In genomic region chr7:45887246-45887645, GRCm38 (mm10) we compare ENCODE assay signal across 27 mouse cellular contexts. TPM values are rescaled to one million over a fixed set of nuclear protein-coding genes. Genes with fewer than 3 reads are reported as not detected.
DNase-seq lines count a peak whose midpoint lies in the region; ATAC-seq lines count a peak whose summit lies in the region.
"Had no signal": no experiment of that assay in that cellular context is flagged by ENCODE, and none has a peak within 500 bp of the region (broad histone marks: within the 10 kb centered on the region; RNA-seq: fewer than 3 reads in every experiment).

No protein-coding gene starts in this region.

- peaks cover 35% of the 10 kb centered on the region for H3K36me3 ChIP-seq in embryonic facial prominence, embryonic 13.5 days
- H3K36me3 ChIP-seq in embryonic facial prominence, embryonic 10.5 days (replicated peaks): peaks cover 42% of the 10 kb centered on the region
- H3K36me3 ChIP-seq in intestine, embryonic 16.5 days (ENCODE audit: control insufficient read depth, insufficient read depth, low read length): peaks cover 10% of the 10 kb centered on the region
- peaks cover 29% of the 10 kb centered on the region for H3K36me3 ChIP-seq in intestine, embryonic 15.5 days
- H3K36me3 ChIP-seq in neural tube, embryonic 12.5 days: peaks cover 31% of the 10 kb centered on the region
- peaks cover 33% of the 10 kb centered on the region for H3K36me3 ChIP-seq in neural tube, embryonic 15.5 days

- H3K4me3 ChIP-seq in embryonic facial prominence, embryonic 13.5 days: no peak overlapping the region
- no peak overlapping the region for H3K4me3 ChIP-seq in embryonic facial prominence, embryonic 10.5 days
- no peak overlapping the region for H3K4me3 ChIP-seq in intestine, embryonic 16.5 days (ENCODE audit: low read length)
- no peak overlapping the region for H3K4me3 ChIP-seq in intestine, embryonic 15.5 days (replicated peaks)
- no peak overlapping the region for H3K4me3 ChIP-seq in neural tube, embryonic 12.5 days
- H3K4me3 ChIP-seq in neural tube, embryonic 15.5 days (replicated peaks): no peak overlapping the region
- H3K4me3 ChIP-seq: forebrain, embryonic 10.5 days; gastrocnemius, adult 2 months; heart, embryonic 15.5 days; layer of hippocampus, adult 2 months; lung, embryonic 15.5 days; midbrain, embryonic 15.5 days; stomach, embryonic 15.5 days had no signal

- no peaks in the 10 kb centered on the region for H3K4me1 ChIP-seq in embryonic facial prominence, embryonic 13.5 days
- peaks cover 13% of the 10 kb centered on the region; the same call in 1 of the 2 replicates for H3K4me1 ChIP-seq in embryonic facial prominence, embryonic 10.5 days
- no peaks in the 10 kb centered on the region for H3K4me1 ChIP-seq in intestine, embryonic 16.5 days (ENCODE audit: control insufficient read depth, insufficient read depth, low read length)
- H3K4me1 ChIP-seq in intestine, embryonic 15.5 days (replicated peaks): no peaks in the 10 kb centered on the region
- no peaks in the 10 kb centered on the region for H3K4me1 ChIP-seq in neural tube, embryonic 12.5 days
- no peaks in the 10 kb centered on the region for H3K4me1 ChIP-seq in neural tube, embryonic 15.5 days
- H3K4me1 ChIP-seq: heart, embryonic 15.5 days; lung, embryonic 15.5 days; midbrain, embryonic 15.5 days; stomach, embryonic 15.5 days had no signal

- 57% methylated on average over 3 of the region's 3 CpGs for WGBS in embryonic facial prominence, embryonic 13.5 days
- WGBS in embryonic facial prominence, embryonic 10.5 days: 58% methylated on average over 3 of the region's 3 CpGs
- WGBS in intestine, embryonic 16.5 days: 45% methylated on average over 3 of the region's 3 CpGs
- WGBS in intestine, embryonic 15.5 days: 46% methylated on average over 3 of the region's 3 CpGs
- 57% methylated on average over 3 of the region's 3 CpGs for WGBS in neural tube, embryonic 12.5 days
- 37% methylated on average over 3 of the region's 3 CpGs for WGBS in neural tube, embryonic 15.5 days

- H3K4me2 ChIP-seq in embryonic facial prominence, embryonic 13.5 days: no peak overlapping the region
- no peak overlapping the region for H3K4me2 ChIP-seq in intestine, embryonic 16.5 days (ENCODE audit: low read depth, low read length)
- H3K4me2 ChIP-seq in intestine, embryonic 15.5 days (replicated peaks): no peak overlapping the region
- H3K4me2 ChIP-seq in neural tube, embryonic 12.5 days (replicated peaks): no peak overlapping the region
- H3K4me2 ChIP-seq in neural tube, embryonic 15.5 days: no peak overlapping the region
- H3K4me2 ChIP-seq: heart, embryonic 15.5 days; liver, embryonic 11.5 days; lung, embryonic 15.5 days; midbrain, embryonic 15.5 days; stomach, embryonic 15.5 days had no signal

- no peak overlapping the region for H3K27ac ChIP-seq in embryonic facial prominence, embryonic 13.5 days
- no peak overlapping the region for H3K27ac ChIP-seq in embryonic facial prominence, embryonic 10.5 days (replicated peaks)
- H3K27ac ChIP-seq in intestine, embryonic 16.5 days (ENCODE audit: low read length): no peak overlapping the region
- no peak overlapping the region for H3K27ac ChIP-seq in intestine, embryonic 15.5 days
- H3K27ac ChIP-seq in neural tube, embryonic 12.5 days: no peak overlapping the region
- H3K27ac ChIP-seq in neural tube, embryonic 15.5 days (replicated peaks): no peak overlapping the region
- H3K27ac ChIP-seq: forebrain, embryonic 10.5 days; gastrocnemius, adult 2 months; heart, embryonic 15.5 days; layer of hippocampus, adult 2 months; lung, embryonic 15.5 days; macrophage; midbrain, embryonic 15.5 days; stomach, embryonic 15.5 days had no signal

- DNase-seq in embryonic facial prominence, embryonic 10.5 days (ENCODE audit: low spot score): no peak
- no peak for DNase-seq in ovary, postnatal 36 days (ENCODE audit: low spot score)
- DNase-seq: adrenal gland, adult 8-10 months; cerebellum, adult 9-10 months; gastrocnemius, adult 2 months; heart, postnatal 4 days; kidney, postnatal 14 days; right cerebral cortex, postnatal 25 days had no signal

- 0 out of 2 replicates have a peak overlapping the region, but pooled peaks have one; percentile 22 for H3K9ac ChIP-seq in embryonic facial prominence, embryonic 13.5 days
- H3K9ac ChIP-seq in intestine, embryonic 16.5 days (ENCODE audit: low read depth, low read length): no peak overlapping the region; the same call in 1 of the 2 replicates
- H3K9ac ChIP-seq in intestine, embryonic 15.5 days: no peak overlapping the region
- peak overlapping the region; percentile 21; the same call in 1 of the 2 replicates for H3K9ac ChIP-seq in neural tube, embryonic 12.5 days
- no peak overlapping the region for H3K9ac ChIP-seq in neural tube, embryonic 15.5 days (replicated peaks)
- H3K9ac ChIP-seq: heart, embryonic 15.5 days; lung, embryonic 15.5 days; midbrain, embryonic 15.5 days; stomach, embryonic 15.5 days had no signal

- no peak for ATAC-seq in embryonic facial prominence, embryonic 13.5 days (ENCODE audit: insufficient number of reproducible peaks, insufficient read depth, low FRiP score, low TSS enrichment, low read depth)
- ATAC-seq in intestine, embryonic 16.5 days: 0 out of 2 replicates have a peak, but pooled peaks have one; percentile 24
- no peak for ATAC-seq in intestine, embryonic 15.5 days
- ATAC-seq in neural tube, embryonic 12.5 days (ENCODE audit: low FRiP score, low read depth): no peak
- ATAC-seq in neural tube, embryonic 15.5 days (ENCODE audit: low FRiP score): no peak
- 0 out of 2 replicates have a peak, but pooled peaks have one; percentile 31 for ATAC-seq in megakaryocyte progenitor cell, adult 5-6 weeks (replicated peaks; ENCODE audit: poor library complexity)
- ATAC-seq: CD4-positive, CD25-positive, alpha-beta regulatory T cell, adult 4 months; intestine, postnatal 0 days; midbrain, embryonic 15.5 days; Patski had no signal

- H3K9me3 ChIP-seq in embryonic facial prominence, embryonic 13.5 days: no peaks in the 10 kb centered on the region
- H3K9me3 ChIP-seq in embryonic facial prominence, embryonic 10.5 days: no peaks in the 10 kb centered on the region
- H3K9me3 ChIP-seq in intestine, embryonic 16.5 days (ENCODE audit: control insufficient read depth, low read length): no peaks in the 10 kb centered on the region
- H3K9me3 ChIP-seq in intestine, embryonic 15.5 days: no peaks in the 10 kb centered on the region
- no peaks in the 10 kb centered on the region for H3K9me3 ChIP-seq in neural tube, embryonic 12.5 days
- no peaks in the 10 kb centered on the region for H3K9me3 ChIP-seq in neural tube, embryonic 15.5 days (replicated peaks)
- H3K9me3 ChIP-seq: forebrain, embryonic 10.5 days; heart, embryonic 15.5 days; lung, embryonic 15.5 days; midbrain, embryonic 15.5 days; stomach, embryonic 15.5 days had no signal

- H3K27me3 ChIP-seq in embryonic facial prominence, embryonic 13.5 days: no peaks in the 10 kb centered on the region
- H3K27me3 ChIP-seq in embryonic facial prominence, embryonic 10.5 days (replicated peaks; ENCODE audit: low read depth, poor library complexity, severe bottlenecking): no peaks in the 10 kb centered on the region
- no peaks in the 10 kb centered on the region for H3K27me3 ChIP-seq in intestine, embryonic 16.5 days (replicated peaks; ENCODE audit: control insufficient read depth, insufficient read depth, low read length)
- H3K27me3 ChIP-seq in intestine, embryonic 15.5 days (replicated peaks): no peaks in the 10 kb centered on the region
- H3K27me3 ChIP-seq in neural tube, embryonic 12.5 days (replicated peaks): no peaks in the 10 kb centered on the region
- H3K27me3 ChIP-seq in neural tube, embryonic 15.5 days (replicated peaks): no peaks in the 10 kb centered on the region
- H3K27me3 ChIP-seq: heart, embryonic 15.5 days; lung, embryonic 15.5 days; midbrain, embryonic 15.5 days; Patski; stomach, embryonic 15.5 days had no signal

RNA-seq across cellular contexts. Expression of gene Grin2d, which starts 9.1 kb away (rescaled TPM):
- 0.56 and 0.72 TPM in 2 replicates for polyA plus RNA-seq in embryonic facial prominence, embryonic 13.5 days (2015; fragmentation: Nextera tagmentation; extraction: Ambion mirVana)
- 0.09 and 0.20 TPM in 2 replicates for polyA plus RNA-seq in embryonic facial prominence, embryonic 10.5 days (2016; fragmentation: Nextera tagmentation; extraction: Ambion mirVana)
- polyA plus RNA-seq in intestine, embryonic 16.5 days (2015; fragmentation: Nextera tagmentation; extraction: Ambion mirVana): 0.31 and 0.39 TPM in 2 replicates
- polyA plus RNA-seq in intestine, embryonic 15.5 days (2015; fragmentation: Nextera tagmentation; extraction: Ambion mirVana): 0.49 and 0.51 TPM in 2 replicates
- polyA plus RNA-seq in neural tube, embryonic 12.5 days (2016; fragmentation: Nextera tagmentation; extraction: Ambion mirVana): 1.3 and 1.5 TPM in 2 replicates
- 3.2 and 4.2 TPM in 2 replicates for polyA plus RNA-seq in neural tube, embryonic 15.5 days (2015; fragmentation: Nextera tagmentation; extraction: Ambion mirVana)
- not detected in 2 replicates for total RNA-seq in megakaryocyte progenitor cell, adult 5-6 weeks (2015)
- total RNA-seq in megakaryocyte progenitor cell, adult 5-6 weeks (2017): under 0.01 TPM in 1 of 2 replicates, not detected in the other
- polyA plus RNA-seq: macrophage had no signal

RNA-seq across cellular contexts. Expression of gene Syngr4, which starts 9.3 kb away (rescaled TPM):
- polyA plus RNA-seq in embryonic facial prominence, embryonic 13.5 days (2015; fragmentation: Nextera tagmentation; extraction: Ambion mirVana): 0.41 TPM in 1 of 2 replicates, not detected in the other
- 1.2 and 1.3 TPM in 2 replicates for polyA plus RNA-seq in embryonic facial prominence, embryonic 10.5 days (2016; fragmentation: Nextera tagmentation; extraction: Ambion mirVana)
- polyA plus RNA-seq in intestine, embryonic 16.5 days (2015; fragmentation: Nextera tagmentation; extraction: Ambion mirVana): 0.62 and 0.98 TPM in 2 replicates
- polyA plus RNA-seq in intestine, embryonic 15.5 days (2015; fragmentation: Nextera tagmentation; extraction: Ambion mirVana): 0.85 and 1.00 TPM in 2 replicates
- 0.22 and 0.56 TPM in 2 replicates for polyA plus RNA-seq in neural tube, embryonic 12.5 days (2016; fragmentation: Nextera tagmentation; extraction: Ambion mirVana)
- 0.37 and 0.52 TPM in 2 replicates for polyA plus RNA-seq in neural tube, embryonic 15.5 days (2015; fragmentation: Nextera tagmentation; extraction: Ambion mirVana)
- total RNA-seq in megakaryocyte progenitor cell, adult 5-6 weeks (2015): 1.3 and 1.5 TPM in 2 replicates
- 2.1 TPM in 1 of 2 replicates, not detected in the other for total RNA-seq in megakaryocyte progenitor cell, adult 5-6 weeks (2017)
- total RNA-seq: ES-E14; gastrocnemius, adult 2 months; layer of hippocampus, adult 2 months; left cerebral cortex, postnatal 36 days had no signal
- polyA plus RNA-seq: CD4-positive, CD25-positive, alpha-beta regulatory T cell, adult 4 months; macrophage; midbrain, embryonic 15.5 days had no signal

RNA-seq across cellular contexts. Expression of gene Tmem143, which starts 9.5 kb away (rescaled TPM):
- 7.1 and 7.2 TPM in 2 replicates for polyA plus RNA-seq in embryonic facial prominence, embryonic 13.5 days (2015; fragmentation: Nextera tagmentation; extraction: Ambion mirVana)
- polyA plus RNA-seq in embryonic facial prominence, embryonic 10.5 days (2016; fragmentation: Nextera tagmentation; extraction: Ambion mirVana): 4.5 and 5.5 TPM in 2 replicates
- 8.1 TPM in 2 replicates for polyA plus RNA-seq in intestine, embryonic 16.5 days (2015; fragmentation: Nextera tagmentation; extraction: Ambion mirVana)
- 5.8 and 7.0 TPM in 2 replicates for polyA plus RNA-seq in intestine, embryonic 15.5 days (2015; fragmentation: Nextera tagmentation; extraction: Ambion mirVana)
- polyA plus RNA-seq in neural tube, embryonic 12.5 days (2016; fragmentation: Nextera tagmentation; extraction: Ambion mirVana): 3.9 and 4.4 TPM in 2 replicates
- 7.5 and 7.8 TPM in 2 replicates for polyA plus RNA-seq in neural tube, embryonic 15.5 days (2015; fragmentation: Nextera tagmentation; extraction: Ambion mirVana)
- total RNA-seq in megakaryocyte progenitor cell, adult 5-6 weeks (2015): 5.3 TPM in 2 replicates
- total RNA-seq in megakaryocyte progenitor cell, adult 5-6 weeks (2017): 8.1 and 17.2 TPM in 2 replicates

RNA-seq across cellular contexts. Expression of gene Kdelr1, which starts 14.7 kb away (rescaled TPM):
- polyA plus RNA-seq in embryonic facial prominence, embryonic 13.5 days (2015; fragmentation: Nextera tagmentation; extraction: Ambion mirVana): 62.6 and 74.4 TPM in 2 replicates
- 30.4 and 36.6 TPM in 2 replicates for polyA plus RNA-seq in embryonic facial prominence, embryonic 10.5 days (2016; fragmentation: Nextera tagmentation; extraction: Ambion mirVana)
- 90.6 and 94.9 TPM in 2 replicates for polyA plus RNA-seq in intestine, embryonic 16.5 days (2015; fragmentation: Nextera tagmentation; extraction: Ambion mirVana)
- polyA plus RNA-seq in intestine, embryonic 15.5 days (2015; fragmentation: Nextera tagmentation; extraction: Ambion mirVana): 70.8 and 74.5 TPM in 2 replicates
- 41.8 and 54.4 TPM in 2 replicates for polyA plus RNA-seq in neural tube, embryonic 12.5 days (2016; fragmentation: Nextera tagmentation; extraction: Ambion mirVana)
- polyA plus RNA-seq in neural tube, embryonic 15.5 days (2015; fragmentation: Nextera tagmentation; extraction: Ambion mirVana): 55.7 and 65.9 TPM in 2 replicates
- 113 and 145 TPM in 2 replicates for total RNA-seq in megakaryocyte progenitor cell, adult 5-6 weeks (2015)
- total RNA-seq in megakaryocyte progenitor cell, adult 5-6 weeks (2017): 68.3 and 73.1 TPM in 2 replicates

RNA-seq across cellular contexts. Expression of gene Emp3, which starts 34.0 kb away (rescaled TPM):
- 199 and 213 TPM in 2 replicates for polyA plus RNA-seq in embryonic facial prominence, embryonic 13.5 days (2015; fragmentation: Nextera tagmentation; extraction: Ambion mirVana)
- 9.9 and 15.6 TPM in 2 replicates for polyA plus RNA-seq in embryonic facial prominence, embryonic 10.5 days (2016; fragmentation: Nextera tagmentation; extraction: Ambion mirVana)
- 128 and 147 TPM in 2 replicates for polyA plus RNA-seq in intestine, embryonic 16.5 days (2015; fragmentation: Nextera tagmentation; extraction: Ambion mirVana)
- 141 and 168 TPM in 2 replicates for polyA plus RNA-seq in intestine, embryonic 15.5 days (2015; fragmentation: Nextera tagmentation; extraction: Ambion mirVana)
- polyA plus RNA-seq in neural tube, embryonic 12.5 days (2016; fragmentation: Nextera tagmentation; extraction: Ambion mirVana): 32.8 and 33.2 TPM in 2 replicates
- polyA plus RNA-seq in neural tube, embryonic 15.5 days (2015; fragmentation: Nextera tagmentation; extraction: Ambion mirVana): 48.2 and 70.1 TPM in 2 replicates
- total RNA-seq in megakaryocyte progenitor cell, adult 5-6 weeks (2015): 238 and 280 TPM in 2 replicates
- total RNA-seq in megakaryocyte progenitor cell, adult 5-6 weeks (2017): 186 and 203 TPM in 2 replicates

Comparison
In these comparisons a context has a peak if more than half of its experiments do, and no peak if none do; other contexts are left out.
1. ATAC-seq: peak in intestine, embryonic 16.5 days (single experiment) and megakaryocyte progenitor cell, adult 5-6 weeks (single experiment); none in embryonic facial prominence, embryonic 13.5 days (single experiment), intestine, embryonic 15.5 days (single experiment), neural tube, embryonic 12.5 days (single experiment) and neural tube, embryonic 15.5 days (single experiment).
2. H3K9ac ChIP-seq: peak in embryonic facial prominence, embryonic 13.5 days (single experiment) and neural tube, embryonic 12.5 days (single experiment); none in intestine, embryonic 16.5 days (single experiment), intestine, embryonic 15.5 days (single experiment) and neural tube, embryonic 15.5 days (single experiment).